Mouse (Mus musculus): ENCODE measurements around the gene Phactr3. TPM values are rescaled to one million over a fixed set of nuclear protein-coding genes. Genes with fewer than 3 reads are reported as not detected.

Gene Phactr3
- polyA plus RNA-seq, 1 experiment from 2014 or later, result 37.8 TPM

GRCm38 (mm10) chr2:178241374-178241773 is 122.6 kb downstream of the Phactr3 start:
- Histone ChIP-seq H3K4me1 (replicated peaks) (peaks cover 7% of the 10 kb centered on the region), H3K27ac (no peak overlapping the region), H3K36me3 (no peaks in the 10 kb centered on the region), H3K4me2 (replicated peaks) (no peak overlapping the region), H3K9ac (replicated peaks) (no peak overlapping the region), H3K9me3 (no peaks in the 10 kb centered on the region), H3K27me3 (no peaks in the 10 kb centered on the region), H3K4me3 (replicated peaks) (no peak overlapping the region)
- peak; percentile 57; the same call in 1 of the 2 replicates for ATAC-seq
- 63% methylated on average over 3 of the region's 3 CpGs for whole genome bisulfite sequencing

- Histone ChIP-seq H3K4me1 (replicated peaks) (peaks cover 7% of the 10 kb centered on the region), H3K4me2 (replicated peaks) (no peak overlapping the region)
- WGBS, result 81% methylated on average over 3 of the region's 3 CpGs
Observed at GRCm38 (mm10) chr2:178242996-178243395, 124.2 kb downstream of the Phactr3 start.

GRCm38 (mm10) chr2:178244866-178245265 is 126.1 kb downstream of the Phactr3 start:
- Histone ChIP-seq H3K27me3 (no peaks in the 10 kb centered on the region), H3K4me1 (replicated peaks) (peaks cover 7% of the 10 kb centered on the region), H3K36me3 (no peaks in the 10 kb centered on the region), H3K4me3 (replicated peaks) (no peak overlapping the region), H3K9me3 (no peaks in the 10 kb centered on the region), H3K9ac (replicated peaks) (no peak overlapping the region), H3K4me2 (replicated peaks) (no peak overlapping the region), H3K27ac (no peak overlapping the region)
- no peak for ATAC-seq
- WGBS, result 86% methylated on average over 1 of the region's 1 CpGs

More at GRCm38 (mm10) chr2:178242996-178243395, 124.2 kb downstream of the Phactr3 start:
- Histone ChIP-seq H3K27me3 (no peaks in the 10 kb centered on the region), H3K9ac (replicated peaks) (no peak overlapping the region), H3K4me3 (replicated peaks) (no peak overlapping the region), H3K27ac (no peak overlapping the region), H3K9me3 (no peaks in the 10 kb centered on the region), H3K36me3 (no peaks in the 10 kb centered on the region)
- no peak for ATAC-seq

GRCm38 (mm10) chr2:178245841-178246240 is 127.1 kb downstream of the Phactr3 start:
- no peak overlapping the region for H3K4me3 ChIP-seq (replicated peaks)
- H3K27ac ChIP-seq, result no peak overlapping the region
- WGBS, result 83% methylated on average over 5 of the region's 5 CpGs
- no peaks in the 10 kb centered on the region for H3K27me3 ChIP-seq
- no peaks in the 10 kb centered on the region for H3K9me3 ChIP-seq
- no peak overlapping the region for H3K4me2 ChIP-seq (replicated peaks)
- H3K9ac ChIP-seq (replicated peaks), result no peak overlapping the region
- H3K36me3 ChIP-seq, result no peaks in the 10 kb centered on the region
- ATAC-seq, result no peak
- H3K4me1 ChIP-seq (replicated peaks), result peaks cover 7% of the 10 kb centered on the region

GRCm38 (mm10) chr2:178246767-178247166 is 128.0 kb downstream of the Phactr3 start:
- Histone ChIP-seq H3K27ac (no peak overlapping the region), H3K27me3 (no peaks in the 10 kb centered on the region), H3K36me3 (no peaks in the 10 kb centered on the region), H3K4me2 (replicated peaks) (no peak overlapping the region), H3K4me1 (replicated peaks) (no peaks in the 10 kb centered on the region), H3K9ac (replicated peaks) (no peak overlapping the region), H3K4me3 (replicated peaks) (no peak overlapping the region), H3K9me3 (no peaks in the 10 kb centered on the region)
- no peak for ATAC-seq
- WGBS, result 58% methylated on average over 4 of the region's 4 CpGs

DNA sequence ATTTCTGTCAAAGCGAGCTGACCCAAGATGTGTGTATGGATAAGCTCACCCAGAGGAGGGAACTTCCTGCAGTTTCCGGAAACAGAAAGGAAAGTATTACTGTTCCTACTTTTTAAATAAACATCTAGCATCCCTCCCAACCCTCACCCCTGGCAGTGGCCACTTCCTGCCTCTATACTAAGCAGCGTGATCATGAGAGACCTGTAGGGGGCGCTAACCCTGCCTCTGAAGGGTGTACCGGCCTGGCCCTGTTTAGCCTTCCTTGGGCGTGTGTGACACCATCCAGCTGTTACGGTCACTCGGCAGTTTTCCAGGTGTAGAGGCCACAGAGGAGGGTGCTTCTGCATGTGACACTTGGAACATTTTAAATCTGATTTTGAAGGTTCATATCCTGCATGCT is 128.5 kb downstream of the Phactr3 start:
- no peaks in the 10 kb centered on the region for H3K36me3 ChIP-seq
- no peak for ATAC-seq
- H3K9me3 ChIP-seq, result no peaks in the 10 kb centered on the region
- H3K4me1 ChIP-seq (replicated peaks), result no peaks in the 10 kb centered on the region
- no peak overlapping the region for H3K4me2 ChIP-seq (replicated peaks)
- H3K27me3 ChIP-seq, result no peaks in the 10 kb centered on the region
- no peak overlapping the region for H3K4me3 ChIP-seq (replicated peaks)
- 79% methylated on average over 8 of the region's 8 CpGs for WGBS
- no peak overlapping the region for H3K9ac ChIP-seq (replicated peaks)
- no peak overlapping the region for H3K27ac ChIP-seq

GRCm38 (mm10) chr2:178257117-178257825 is 138.5 kb downstream of the Phactr3 start:
- no peak overlapping the region for H3K4me2 ChIP-seq (replicated peaks)
- WGBS, result 0% methylated on average over 3 of the region's 3 CpGs
- peak overlapping the region; percentile 60 for H3K27ac ChIP-seq
- no peaks in the 10 kb centered on the region for H3K9me3 ChIP-seq
- H3K4me3 ChIP-seq (replicated peaks), result no peak overlapping the region
- no peak overlapping the region for H3K9ac ChIP-seq (replicated peaks)
- H3K36me3 ChIP-seq, result peaks cover 20% of the 10 kb centered on the region
- peak; percentile 87 for ATAC-seq
- H3K27me3 ChIP-seq, result 0 out of 2 replicates have a peak, but pooled peaks cover 13% of the 10 kb centered on the region
- peaks cover 15% of the 10 kb centered on the region for H3K4me1 ChIP-seq (replicated peaks)

GRCm38 (mm10) chr2:178257986-178258555 is 139.3 kb downstream of the Phactr3 start:
- Histone ChIP-seq H3K9me3 (no peaks in the 10 kb centered on the region), H3K27ac (no peak overlapping the region), H3K4me3 (replicated peaks) (no peak overlapping the region), H3K9ac (replicated peaks) (no peak overlapping the region), H3K4me1 (replicated peaks) (peaks cover 15% of the 10 kb centered on the region), H3K27me3 (0 out of 2 replicates have a peak, but pooled peaks cover 9% of the 10 kb centered on the region), H3K4me2 (replicated peaks) (no peak overlapping the region), H3K36me3 (peaks cover 20% of the 10 kb centered on the region)
- 11% methylated on average over 2 of the region's 2 CpGs for WGBS
- ATAC-seq, result no peak

GRCm38 (mm10) chr2:178263055-178263454 is 144.3 kb downstream of the Phactr3 start:
- WGBS, result 89% methylated on average over 4 of the region's 4 CpGs
- Histone ChIP-seq H3K36me3 (peaks cover 18% of the 10 kb centered on the region), H3K4me2 (replicated peaks) (no peak overlapping the region), H3K27me3 (no peaks in the 10 kb centered on the region), H3K4me1 (replicated peaks) (peaks cover 17% of the 10 kb centered on the region), H3K4me3 (replicated peaks) (no peak overlapping the region), H3K27ac (no peak overlapping the region), H3K9me3 (no peaks in the 10 kb centered on the region), H3K9ac (replicated peaks) (no peak overlapping the region)
- no peak for ATAC-seq

DNA sequence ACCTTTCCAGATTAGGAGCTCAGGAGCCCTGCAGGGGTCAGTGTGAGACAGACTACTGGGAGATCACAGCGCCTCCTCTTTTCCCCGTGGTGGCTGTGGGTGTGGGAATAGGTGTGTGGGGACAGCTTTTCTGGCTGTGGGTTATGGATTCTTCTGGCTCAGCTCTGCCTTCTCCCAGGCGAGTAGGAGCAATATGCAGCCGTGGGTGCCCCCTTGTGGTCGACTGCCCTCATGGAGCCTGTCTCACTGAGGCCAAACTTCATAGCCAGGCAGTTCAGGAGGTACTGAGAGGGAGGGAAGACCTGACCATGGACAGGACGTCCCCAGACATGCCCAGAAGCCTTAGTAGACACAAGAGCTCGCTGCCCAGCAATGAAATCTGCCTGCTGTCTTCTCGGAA is 145.6 kb downstream of the Phactr3 start:
- Histone ChIP-seq H3K4me3 (replicated peaks) (no peak overlapping the region), H3K36me3 (peaks cover 21% of the 10 kb centered on the region), H3K4me1 (replicated peaks) (peaks cover 17% of the 10 kb centered on the region), H3K4me2 (replicated peaks) (no peak overlapping the region), H3K27ac (no peak overlapping the region), H3K9ac (replicated peaks) (no peak overlapping the region), H3K9me3 (no peaks in the 10 kb centered on the region), H3K27me3 (no peaks in the 10 kb centered on the region)
- 5% methylated on average over 8 of the region's 8 CpGs for WGBS
- peak; percentile 74 for ATAC-seq

DNA sequence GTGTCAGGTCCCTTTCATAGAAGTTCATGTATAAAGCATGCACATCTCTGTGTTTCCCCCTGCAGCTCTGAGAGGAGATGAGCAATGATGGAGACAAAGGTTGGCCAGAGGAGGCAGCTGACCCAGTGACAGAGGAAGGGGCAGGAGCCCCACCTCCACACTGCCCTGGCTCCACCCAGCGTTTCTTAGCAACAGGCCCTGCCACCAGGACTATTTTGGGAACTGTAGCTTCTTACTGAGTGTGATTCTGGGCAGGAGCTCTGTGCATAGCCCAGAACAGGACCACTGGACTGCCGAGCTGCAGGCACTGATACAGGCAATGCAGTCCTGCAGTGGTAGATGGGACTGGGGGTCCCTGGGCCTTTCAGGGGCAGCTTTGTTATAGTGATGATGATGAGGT is 146.7 kb downstream of the Phactr3 start:
- no peaks in the 10 kb centered on the region for H3K27me3 ChIP-seq
- peaks cover 17% of the 10 kb centered on the region for H3K4me1 ChIP-seq (replicated peaks)
- no peak for ATAC-seq
- H3K4me3 ChIP-seq (replicated peaks), result no peak overlapping the region
- WGBS, result 8% methylated on average over 2 of the region's 2 CpGs
- 0 out of 2 replicates have a peak overlapping the region, but pooled peaks have one; percentile 30 for H3K9ac ChIP-seq (replicated peaks)
- no peak overlapping the region for H3K4me2 ChIP-seq (replicated peaks)
- H3K9me3 ChIP-seq, result no peaks in the 10 kb centered on the region
- H3K36me3 ChIP-seq, result peaks cover 22% of the 10 kb centered on the region
- no peak overlapping the region for H3K27ac ChIP-seq

GRCm38 (mm10) chr2:178270794-178271193 is 152.0 kb downstream of the Phactr3 start:
- H3K36me3 ChIP-seq, result peaks cover 10% of the 10 kb centered on the region; the same call in 1 of the 2 replicates
- H3K9me3 ChIP-seq, result no peaks in the 10 kb centered on the region
- H3K4me3 ChIP-seq (replicated peaks), result no peak overlapping the region
- peaks cover 13% of the 10 kb centered on the region for H3K4me1 ChIP-seq (replicated peaks)
- WGBS, result 86% methylated on average over 2 of the region's 2 CpGs
- no peak overlapping the region for H3K27ac ChIP-seq
- no peak overlapping the region for H3K9ac ChIP-seq (replicated peaks)
- ATAC-seq, result no peak
- no peak overlapping the region for H3K4me2 ChIP-seq (replicated peaks)
- H3K27me3 ChIP-seq, result no peaks in the 10 kb centered on the region

All from midbrain, embryonic 13.5 days (tissue).